Mouse (Mus musculus) limb, embryonic 13.5 days (tissue): ENCODE results near the gene Clint1. TPM values are rescaled to one million over a fixed set of nuclear protein-coding genes. Genes with fewer than 3 reads are reported as not detected.
"Not testable (repeated sequence)": the region's sequence is repeated elsewhere in the genome, so short reads cannot be mapped to it uniquely, and the experiment has no call there.

Experiments
- ATAC-seq: fragments of 200-750 bp; cut with Nextera tagmentation; 2 replicates; pipeline ENCODE4 v1.8.0; 2017; ENCODE audit warnings: low read depth, moderate number of reproducible peaks, moderate TSS enrichment; ENCODE audit not compliant: low FRiP score
- H3K27ac ChIP-seq: fragments of 300-500 bp; sonication (generic); 2 replicates; pipeline ENCODE4 v1.5.1; 2015; ENCODE audit warnings: inconsistent platforms, mild to moderate bottlenecking, moderate library complexity
- H3K27me3 ChIP-seq: fragments of 300-500 bp; sonication (generic); 2 replicates; pipeline ENCODE4 v1.6.1; 2015; ENCODE audit warnings: mild to moderate bottlenecking, inconsistent platforms
- H3K36me3 ChIP-seq: fragments of 300-500 bp; sonication (generic); 2 replicates; pipeline ENCODE4 v1.6.1; 2015; ENCODE audit warnings: inconsistent platforms, mild to moderate bottlenecking, moderate library complexity
- H3K4me1 ChIP-seq: fragments of 300-500 bp; sonication (generic); 2 replicates; pipeline ENCODE4 v1.6.1; 2015; ENCODE audit warnings: inconsistent platforms
- H3K4me2 ChIP-seq: fragments of 300-500 bp; sonication (generic); replicated peaks from 2 replicates; pipeline ENCODE4 v1.6.1; 2015; ENCODE audit warnings: inconsistent platforms, mild to moderate bottlenecking, moderate library complexity
- H3K4me3 ChIP-seq: fragments of 300-500 bp; sonication (generic); 2 replicates; pipeline ENCODE4 v1.5.1; 2015; ENCODE audit warnings: moderate library complexity, mild to moderate bottlenecking, inconsistent platforms
- H3K9ac ChIP-seq: fragments of 300-500 bp; sonication (generic); 2 replicates; pipeline ENCODE4 v1.6.1; 2015; ENCODE audit warnings: mild to moderate bottlenecking, inconsistent platforms
- H3K9me3 ChIP-seq: fragments of 300-500 bp; sonication (generic); 2 replicates; pipeline ENCODE4 v1.6.1; 2016; ENCODE audit warnings: inconsistent platforms
- WGBS: fragments of 180-500 bp; shearing (Covaris S2); methylation state at CpG from one replicate; pipeline ENCODE4 v1.1.7; 2015; 5-methylcytosine and 5-hydroxymethylcytosine counted together
- polyA plus RNA-seq: library from polyadenylated mRNA; unstranded; fragments of >200 nt; fragmentation: Nextera tagmentation; extraction: Ambion mirVana; gene quantifications from 2 replicates; pipeline ENCODE4 v1.2.1, GENCODE M21; 2015

Clint1 gene
- polyA plus RNA-seq, 1 experiment from 2014 or later: 86.7 TPM

DNA sequence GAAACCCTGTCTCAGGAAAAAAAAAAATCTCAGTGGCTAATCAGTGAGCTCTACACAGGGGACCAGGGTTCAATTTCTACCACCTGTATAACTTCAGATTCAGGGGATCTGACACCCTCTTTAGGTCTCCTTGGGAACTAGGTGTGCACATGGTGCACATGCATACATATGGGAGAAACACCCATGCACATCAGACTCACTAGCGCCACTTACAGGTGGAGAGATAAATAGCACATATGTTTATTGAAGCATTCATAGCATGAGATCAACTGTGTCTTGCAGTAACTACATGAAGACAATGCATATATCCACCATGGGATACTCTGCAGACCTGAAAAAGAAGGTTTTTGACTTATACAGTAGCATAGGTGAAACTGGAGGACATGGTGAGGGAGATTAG is 21.8 kb downstream of the Clint1 start:
- 79% methylated on average over 1 of the region's 1 CpGs for WGBS
- H3K36me3 ChIP-seq: peaks cover 16% of the 10 kb centered on the region
- no peaks in the 10 kb centered on the region for H3K9me3 ChIP-seq
- H3K9ac ChIP-seq: no peak overlapping the region
- no peak overlapping the region for H3K4me3 ChIP-seq
- H3K4me1 ChIP-seq: peaks cover 7% of the 10 kb centered on the region
- no peak for ATAC-seq
- no peaks in the 10 kb centered on the region for H3K27me3 ChIP-seq
- no peak overlapping the region for H3K27ac ChIP-seq
- H3K4me2 ChIP-seq: no peak overlapping the region

DNA sequence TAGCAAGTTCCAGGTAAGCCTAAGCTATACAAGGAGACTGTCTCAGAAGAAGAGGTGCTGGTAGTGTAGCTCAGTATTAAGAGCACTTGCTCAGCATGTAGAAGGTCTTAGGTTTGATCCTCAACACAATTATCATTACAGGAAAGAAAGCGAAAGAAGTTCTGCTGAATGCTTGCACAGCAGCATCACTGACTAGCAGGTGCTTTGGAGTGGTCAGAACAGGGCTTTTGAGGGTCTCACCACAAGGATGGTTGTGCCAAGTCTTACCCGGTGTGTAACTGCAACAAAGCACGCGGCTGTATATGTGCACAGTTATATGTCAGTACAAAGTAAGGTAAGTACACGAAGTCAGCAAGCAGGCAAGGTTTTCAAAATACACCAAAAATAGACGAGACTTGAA is 22.4 kb downstream of the Clint1 start:
- H3K4me3 ChIP-seq: no peak overlapping the region
- H3K36me3 ChIP-seq: peaks cover 15% of the 10 kb centered on the region
- no peak for ATAC-seq
- no peak overlapping the region for H3K27ac ChIP-seq
- WGBS: 97% methylated on average over 6 of the region's 6 CpGs
- no peaks in the 10 kb centered on the region for H3K27me3 ChIP-seq
- H3K4me1 ChIP-seq: peaks cover 13% of the 10 kb centered on the region
- H3K9me3 ChIP-seq: no peaks in the 10 kb centered on the region
- no peak overlapping the region for H3K4me2 ChIP-seq
- no peak overlapping the region for H3K9ac ChIP-seq

GRCm38 (mm10) chr11:45875351-45875935 is 23.6 kb downstream of the Clint1 start:
- no peaks in the 10 kb centered on the region for H3K27me3 ChIP-seq
- 90% methylated on average over 7 of the region's 7 CpGs for whole genome bisulfite sequencing
- H3K9ac ChIP-seq: no peak overlapping the region
- peaks cover 25% of the 10 kb centered on the region for H3K4me1 ChIP-seq
- ATAC-seq: no peak
- H3K36me3 ChIP-seq: peaks cover 4% of the 10 kb centered on the region; the same call in 1 of the 2 replicates
- H3K27ac ChIP-seq: no peak overlapping the region
- H3K4me3 ChIP-seq: no peak overlapping the region
- no peak overlapping the region for H3K4me2 ChIP-seq
- H3K9me3 ChIP-seq: no peaks in the 10 kb centered on the region

- no peaks in the 10 kb centered on the region for H3K9me3 ChIP-seq
- H3K4me1 ChIP-seq: peaks cover 31% of the 10 kb centered on the region
- no peak overlapping the region for H3K9ac ChIP-seq
- H3K27ac ChIP-seq: no peak overlapping the region
- 70% methylated on average over 2 of the region's 2 CpGs for WGBS
- H3K27me3 ChIP-seq: no peaks in the 10 kb centered on the region
- H3K36me3 ChIP-seq: peaks cover 4% of the 10 kb centered on the region; the same call in 1 of the 2 replicates
- ATAC-seq: no peak
- H3K4me3 ChIP-seq: no peak overlapping the region
- no peak overlapping the region for H3K4me2 ChIP-seq
These were observed 24.2 kb downstream of the Clint1 start for GRCm38 (mm10) chr11:45876036-45876435.

DNA sequence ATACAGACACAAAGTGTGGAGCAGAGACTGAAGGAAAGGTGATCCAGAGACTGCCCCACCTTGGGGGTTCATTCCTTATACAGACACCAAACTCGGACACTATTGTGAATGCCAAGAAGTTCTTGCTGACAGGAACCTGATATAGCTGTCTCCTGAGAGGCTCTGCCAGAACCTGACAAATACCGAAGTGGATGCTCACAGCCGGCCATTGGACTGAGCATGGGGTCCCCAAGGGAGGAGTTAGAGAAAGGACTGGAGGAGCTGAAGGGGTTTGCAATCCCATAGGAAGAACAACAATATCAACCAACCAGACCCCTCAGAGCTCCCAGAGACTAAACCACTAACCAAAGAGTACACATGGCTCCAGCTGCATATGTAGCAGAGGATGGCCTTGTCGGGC is 27.5 kb downstream of the Clint1 start:
- not testable (repeated sequence) for H3K27ac ChIP-seq, H3K36me3 ChIP-seq, H3K27me3 ChIP-seq, ATAC-seq, H3K4me2 ChIP-seq, H3K4me3 ChIP-seq, H3K9me3 ChIP-seq, H3K9ac ChIP-seq
- H3K4me1 ChIP-seq: peaks cover 55% of the 10 kb centered on the region
- 71% methylated on average over 4 of the region's 4 CpGs for WGBS

DNA sequence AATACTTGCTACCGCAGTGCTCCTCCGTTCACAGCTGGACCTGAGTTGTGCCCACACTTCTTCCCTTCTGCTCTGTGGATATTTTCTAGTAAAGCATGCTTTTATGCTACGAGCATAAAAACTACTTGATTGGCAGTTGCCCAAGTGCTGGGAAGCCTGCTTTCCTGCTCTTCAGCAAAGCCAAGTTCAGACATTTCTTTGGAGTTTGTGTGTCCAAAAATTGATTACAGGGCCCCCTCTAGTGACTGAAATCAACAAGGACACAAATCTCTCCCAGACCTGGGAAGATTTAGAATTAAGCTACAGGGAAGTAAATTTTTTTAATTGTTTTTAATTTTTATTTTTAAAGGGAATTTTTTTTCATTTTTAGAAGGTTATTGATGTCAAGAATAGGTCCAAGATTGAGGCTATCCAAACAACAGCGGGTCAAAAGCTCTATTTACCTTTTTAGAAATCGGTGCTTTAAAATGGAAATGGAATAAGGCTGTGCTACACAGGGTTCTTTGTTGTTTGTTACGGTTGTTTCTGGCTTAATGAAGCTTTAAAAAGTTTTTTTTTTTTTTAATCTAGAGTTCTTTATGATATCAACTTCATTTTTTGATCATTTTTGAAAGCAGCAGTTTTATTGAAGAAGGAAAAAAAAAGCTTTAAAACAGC is 29.3 kb downstream of the Clint1 start:
- Histone ChIP-seq H3K4me2 (peak overlapping the region; percentile 26; the same call in 1 of the 2 replicates), H3K4me1 (peaks cover 61% of the 10 kb centered on the region), H3K27me3 (no peaks in the 10 kb centered on the region), H3K4me3 (no peak overlapping the region), H3K27ac (peak overlapping the region; percentile 52; the same call in 1 of the 2 replicates), H3K9ac (no peak overlapping the region), H3K36me3 (peaks cover 10% of the 10 kb centered on the region), H3K9me3 (no peaks in the 10 kb centered on the region)
- no peak for ATAC-seq
- WGBS: 31% methylated on average over 6 of the region's 6 CpGs

GRCm38 (mm10) chr11:45881683-45882068 is 29.8 kb downstream of the Clint1 start:
- Histone ChIP-seq H3K9ac (no peak overlapping the region), H3K27ac (no peak overlapping the region; the same call in 1 of the 2 replicates), H3K27me3 (no peaks in the 10 kb centered on the region), H3K36me3 (peaks cover 14% of the 10 kb centered on the region), H3K4me2 (no peak overlapping the region), H3K4me3 (no peak overlapping the region), H3K9me3 (no peaks in the 10 kb centered on the region), H3K4me1 (peaks cover 66% of the 10 kb centered on the region)
- 18% methylated on average over 5 of the region's 5 CpGs for WGBS
- peak; percentile 69 for ATAC-seq

DNA sequence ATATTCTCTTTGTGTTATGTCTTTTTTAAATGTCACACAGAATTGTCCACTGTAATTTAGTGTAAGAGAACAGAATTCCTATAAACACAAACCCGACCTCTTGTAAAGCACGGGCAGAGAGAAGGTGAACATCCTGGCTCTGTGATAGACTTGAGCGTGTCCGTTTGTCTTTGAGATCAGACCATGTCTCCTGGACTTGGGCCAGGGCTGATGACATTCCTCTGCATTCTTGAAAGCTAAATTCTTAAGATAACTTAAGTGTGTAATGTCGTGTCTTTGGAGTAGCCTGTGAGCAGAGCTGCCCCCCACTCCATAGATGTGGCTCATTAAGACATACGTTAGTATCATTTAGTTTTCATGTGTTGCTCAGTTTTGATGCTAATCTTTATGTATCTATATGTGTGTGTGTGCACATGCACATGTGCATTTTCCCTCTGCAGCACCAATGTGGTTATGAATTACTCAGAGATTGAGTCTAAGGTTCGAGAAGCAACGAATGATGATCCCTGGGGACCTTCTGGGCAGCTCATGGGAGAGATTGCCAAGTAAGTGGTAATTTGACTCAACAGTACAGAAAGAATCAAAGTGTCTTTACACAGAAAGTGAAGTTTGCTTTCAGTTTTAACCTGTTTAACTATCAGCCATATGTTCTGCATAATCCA is 31.6 kb downstream of the Clint1 start:
- H3K4me2 ChIP-seq: no peak overlapping the region
- no peak for ATAC-seq
- H3K27me3 ChIP-seq: no peaks in the 10 kb centered on the region
- no peak overlapping the region for H3K4me3 ChIP-seq
- 44% methylated on average over 8 of the region's 8 CpGs for WGBS
- H3K9ac ChIP-seq: no peak overlapping the region
- H3K9me3 ChIP-seq: no peaks in the 10 kb centered on the region
- H3K4me1 ChIP-seq: peaks cover 64% of the 10 kb centered on the region
- peaks cover 30% of the 10 kb centered on the region for H3K36me3 ChIP-seq
- peak overlapping the region; percentile 16; the same call in 1 of the 2 replicates for H3K27ac ChIP-seq

- H3K4me2 ChIP-seq: no peak overlapping the region
- peaks cover 58% of the 10 kb centered on the region for H3K4me1 ChIP-seq
- H3K9ac ChIP-seq: no peak overlapping the region
- H3K4me3 ChIP-seq: no peak overlapping the region
- ATAC-seq: no peak
- peaks cover 36% of the 10 kb centered on the region for H3K36me3 ChIP-seq
- WGBS: 37% methylated on average over 4 of the region's 4 CpGs
- no peaks in the 10 kb centered on the region for H3K9me3 ChIP-seq
- H3K27me3 ChIP-seq: no peaks in the 10 kb centered on the region
- no peak overlapping the region for H3K27ac ChIP-seq
These were observed 32.2 kb downstream of the Clint1 start for GRCm38 (mm10) chr11:45884029-45884428.

- Histone ChIP-seq H3K27ac (no peak overlapping the region), H3K27me3 (no peaks in the 10 kb centered on the region), H3K9me3 (no peaks in the 10 kb centered on the region), H3K4me2 (no peak overlapping the region), H3K9ac (no peak overlapping the region), H3K4me3 (no peak overlapping the region), H3K4me1 (peaks cover 41% of the 10 kb centered on the region), H3K36me3 (peaks cover 53% of the 10 kb centered on the region)
- WGBS: 74% methylated on average over 5 of the region's 5 CpGs
- ATAC-seq: no peak
These were observed 33.9 kb downstream of the Clint1 start for GRCm38 (mm10) chr11:45885606-45886230.

DNA sequence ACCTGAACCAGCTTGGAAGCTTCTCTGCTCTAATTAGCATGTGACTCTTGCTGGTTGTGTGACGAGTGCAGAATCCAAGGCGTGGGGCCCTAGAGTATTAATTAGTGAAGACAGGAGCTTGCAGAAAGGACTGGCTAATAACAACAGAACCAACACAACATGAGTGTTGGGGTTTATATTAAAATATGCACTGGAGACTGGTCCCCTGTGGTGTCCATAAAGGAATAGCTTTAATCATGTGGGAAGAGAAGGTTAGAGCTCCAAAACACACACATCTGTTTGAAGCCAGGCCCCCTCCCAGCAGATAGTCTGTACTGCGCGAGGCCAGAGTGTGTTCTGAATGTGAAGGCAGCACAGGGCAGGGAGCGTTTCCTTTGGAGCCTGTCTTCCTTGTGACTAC is 34.7 kb downstream of the Clint1 start:
- no peak overlapping the region for H3K4me3 ChIP-seq
- no peaks in the 10 kb centered on the region for H3K27me3 ChIP-seq
- H3K9ac ChIP-seq: no peak overlapping the region
- no peaks in the 10 kb centered on the region for H3K9me3 ChIP-seq
- WGBS: 57% methylated on average over 5 of the region's 5 CpGs
- H3K27ac ChIP-seq: no peak overlapping the region
- peaks cover 62% of the 10 kb centered on the region for H3K36me3 ChIP-seq
- H3K4me1 ChIP-seq: peaks cover 37% of the 10 kb centered on the region
- no peak overlapping the region for H3K4me2 ChIP-seq
- ATAC-seq: 0 out of 2 replicates have a peak, but pooled peaks have one; percentile 9

- WGBS: 84% methylated on average over 9 of the region's 9 CpGs
- Histone ChIP-seq H3K36me3 (peaks cover 81% of the 10 kb centered on the region), H3K4me1 (peaks cover 19% of the 10 kb centered on the region), H3K4me3 (no peak overlapping the region), H3K9ac (no peak overlapping the region), H3K27me3 (no peaks in the 10 kb centered on the region), H3K27ac (no peak overlapping the region), H3K9me3 (no peaks in the 10 kb centered on the region), H3K4me2 (no peak overlapping the region)
- ATAC-seq: no peak
These were observed 36.7 kb downstream of the Clint1 start for GRCm38 (mm10) chr11:45888471-45889030.
